Mouse (Mus musculus) olfactory bulb, adult 2 months (tissue): ENCODE results near the gene Gng8. TPM values are rescaled to one million over a fixed set of nuclear protein-coding genes. Genes with fewer than 3 reads are reported as not detected.

Experiments used
- H3K27ac ChIP-seq: fragments of 200-500 bp; 2 replicates; pipeline ENCODE4 v1.5.1; 2012; ENCODE audit warnings: low read depth, low read length; ENCODE audit not compliant: insufficient read depth
- H3K4me1 ChIP-seq: fragments of 200-500 bp; 2 replicates; pipeline ENCODE4 v1.6.1; 2012; ENCODE audit warnings: low read length; ENCODE audit not compliant: control insufficient read depth, insufficient read depth
- H3K4me3 ChIP-seq: fragments of 200-500 bp; 2 replicates; pipeline ENCODE4 v1.5.1; 2012; ENCODE audit warnings: mild to moderate bottlenecking, low read depth, low read length, moderate library complexity; ENCODE audit not compliant: insufficient read depth
- CTCF ChIP-seq: fragments of 200-500 bp; IDR thresholded peaks from 2 replicates; pipeline ENCODE4 v1.5.1; 2012; ENCODE audit warnings: low read depth, mild to moderate bottlenecking, low read length, moderate library complexity; ENCODE audit not compliant: insufficient read depth
- POLR2A ChIP-seq: fragments of 200-500 bp; IDR thresholded peaks from 2 replicates; pipeline ENCODE4 v1.6.1; 2012; ENCODE audit warnings: mild to moderate bottlenecking, low read depth, low read length, moderate library complexity; ENCODE audit not compliant: insufficient read depth
- WGBS: fragments of 180-500 bp; shearing (Covaris S2); methylation state at CpG from one replicate; pipeline ENCODE4 v1.1.7; 2018; 5-methylcytosine and 5-hydroxymethylcytosine counted together
- polyA plus RNA-seq: library from polyadenylated mRNA; stranded (reverse); fragments of >200 nt; gene quantifications from 2 replicates; pipeline ENCODE4 v1.2.4, GENCODE M21; 2012; ENCODE audit warnings: low replicate concordance; ENCODE audit not compliant: missing spikeins, insufficient read depth, insufficient read length

The Gng8 gene
- polyA plus RNA-seq, 1 experiment: not detected

GRCm38 (mm10) chr7:16942861-16943260, 51.3 kb downstream of the Gng8 start:
- WGBS: 33% methylated on average over 4 of the region's 4 CpGs
- Histone ChIP-seq H3K27ac (peak overlapping the region; percentile 95), H3K4me3 (no peak overlapping the region), H3K4me1 (peaks cover 47% of the 10 kb centered on the region)
- no peak for TF ChIP-seq CTCF
- TF ChIP-seq POLR2A: no peak

- peak within 1 kb of the TSS; percentile 99 for H3K27ac ChIP-seq
- WGBS: 8% methylated on average over 36 of the region's 36 CpGs
- H3K4me1 ChIP-seq: peaks cover 53% of the 10 kb centered on the region
- peak within 1 kb of the TSS; percentile 97 for H3K4me3 ChIP-seq
- TF ChIP-seq CTCF (no peak), POLR2A (peak; percentile 98)
Measured at GRCm38 (mm10) chr7:16944061-16944807, 52.6 kb downstream of the Gng8 start, which contains the start of gene Pnmal2. Gene Pnmal2, plus strand, starts transcription at chr7:16944682.

GRCm38 (mm10) chr7:16944808-16945315, 53.3 kb downstream of the Gng8 start:
- no peak for TF ChIP-seq POLR2A
- 3% methylated on average over 22 of the region's 22 CpGs for WGBS
- Histone ChIP-seq H3K4me1 (peaks cover 54% of the 10 kb centered on the region), H3K4me3 (peak overlapping the region; percentile 97), H3K27ac (peak overlapping the region; percentile 99)

Other genes with a start within 250 kb of the Gng8 start
- not detected in 2 replicates for gene Ceacam15, start 216.1 kb upstream of the Gng8 start, polyA plus RNA-seq
- gene Ceacam9, start 169.9 kb upstream of the Gng8 start, polyA plus RNA-seq: not detected in 2 replicates
- gene Ap2s1, start 153.4 kb upstream of the Gng8 start, polyA plus RNA-seq: not detected in 2 replicates
- gene Slc1a5, start 110.4 kb upstream of the Gng8 start, polyA plus RNA-seq: not detected in 2 replicates
- not detected in 2 replicates for gene Strn4, start 75.9 kb upstream of the Gng8 start, polyA plus RNA-seq
- not detected in 2 replicates for gene Fkrp, start 75.1 kb upstream of the Gng8 start, polyA plus RNA-seq
- not detected in 2 replicates for gene Prkd2, start 48.9 kb upstream of the Gng8 start, polyA plus RNA-seq
- gene Dact3, start 16.5 kb upstream of the Gng8 start, polyA plus RNA-seq: not detected in 2 replicates
- not detected in 2 replicates for gene Ptgir, start 14.7 kb downstream of the Gng8 start, polyA plus RNA-seq
- 1,020 and 1,388 TPM in 2 replicates for gene Calm3, start 32.3 kb downstream of the Gng8 start, polyA plus RNA-seq
- gene Pnmal2, start 52.9 kb downstream of the Gng8 start, polyA plus RNA-seq: not detected in 2 replicates
- gene Pnmal1, start 67.9 kb downstream of the Gng8 start, polyA plus RNA-seq: not detected in 2 replicates
- not detected in 2 replicates for gene Gm42372, start 91.3 kb downstream of the Gng8 start, polyA plus RNA-seq
- not detected in 2 replicates for gene Ccdc8, start 100.9 kb downstream of the Gng8 start, polyA plus RNA-seq
- not detected in 2 replicates for gene Ppp5c, start 136.1 kb downstream of the Gng8 start, polyA plus RNA-seq
- not detected in 2 replicates for gene Hif3a, start 170.6 kb downstream of the Gng8 start, polyA plus RNA-seq
- not detected in 2 replicates for gene Psg16, start 182.3 kb downstream of the Gng8 start, polyA plus RNA-seq